Mouse (Mus musculus) A20 (cell line): ENCODE measurements around the gene Cd5l.
A peak's percentile ranks its signal among the peaks of the same experiment; 100 is the strongest.
"Not testable (repeated sequence)": the region's sequence is repeated elsewhere in the genome, so short reads cannot be mapped to it uniquely, and the experiment has no call there.

Source experiments
- DNase-seq: peaks from one replicate; pipeline ENCODE4 v3.0.0-alpha.2; 2011; ENCODE audit warnings: low read depth, low spot score

Gene Cd5l

GRCm38 (mm10) chr3:87357581-87357980 lies at the start of gene Cd5l:
Gene Cd5l, plus strand, starts transcription at chr3:87357881.
- DNase-seq: no peak

GRCm38 (mm10) chr3:87309922-87310321 lies 47.8 kb upstream of the Cd5l start:
- DNase-seq: no peak

GRCm38 (mm10) chr3:87322557-87322956 lies 35.1 kb upstream of the Cd5l start:
- no peak for DNase-seq

GRCm38 (mm10) chr3:87323778-87324177 lies 33.9 kb upstream of the Cd5l start:
- no peak for DNase-seq

- DNase-seq: no peak
Measured at GRCm38 (mm10) chr3:87337899-87338298, 19.8 kb upstream of the Cd5l start.

- DNase-seq: not testable (repeated sequence)
Measured at GRCm38 (mm10) chr3:87350992-87351391, 6.7 kb upstream of the Cd5l start.

- no peak for DNase-seq
Measured at GRCm38 (mm10) chr3:87359215-87359614, 1.5 kb downstream of the Cd5l start.

- no peak for DNase-seq
Measured at GRCm38 (mm10) chr3:87360466-87360865, 2.8 kb downstream of the Cd5l start.

GRCm38 (mm10) chr3:87365691-87366090 lies 8.0 kb downstream of the Cd5l start:
- no peak for DNase-seq

GRCm38 (mm10) chr3:87367511-87367910 lies 9.8 kb downstream of the Cd5l start:
- DNase-seq: no peak

GRCm38 (mm10) chr3:87369181-87369580 lies 11.5 kb downstream of the Cd5l start:
- DNase-seq: no peak

GRCm38 (mm10) chr3:87376195-87377165 lies 18.8 kb downstream of the Cd5l start, which contains the start of gene Fcrl1:
Gene Fcrl1, plus strand, starts transcription at chr3:87376387.
- DNase-seq: peak; percentile 87

- DNase-seq: peak; percentile 79
Measured at GRCm38 (mm10) chr3:87377228-87377627, 19.5 kb downstream of the Cd5l start.

- peak; percentile 91 for DNase-seq
Measured at GRCm38 (mm10) chr3:87377719-87378118, 20.0 kb downstream of the Cd5l start.

GRCm38 (mm10) chr3:87379641-87380315 lies 22.1 kb downstream of the Cd5l start:
- DNase-seq: peak; percentile 95

- DNase-seq: peak; percentile 80
Measured at GRCm38 (mm10) chr3:87381806-87382712, 24.4 kb downstream of the Cd5l start.

- no peak for DNase-seq
Measured at GRCm38 (mm10) chr3:87383308-87383707, 25.6 kb downstream of the Cd5l start.

GRCm38 (mm10) chr3:87385105-87385504 lies 27.4 kb downstream of the Cd5l start:
- DNase-seq: no peak

GRCm38 (mm10) chr3:87390935-87391334 lies 33.3 kb downstream of the Cd5l start:
- no peak for DNase-seq

- peak; percentile 46 for DNase-seq
Measured at GRCm38 (mm10) chr3:87398809-87399208, 41.1 kb downstream of the Cd5l start.

GRCm38 (mm10) chr3:87399906-87400305 lies 42.2 kb downstream of the Cd5l start:
- peak; percentile 80 for DNase-seq
